Mouse (Mus musculus) kidney, postnatal 0 days (tissue): ENCODE measurements around the gene Plppr3. TPM values are rescaled to one million over a fixed set of nuclear protein-coding genes. Genes with fewer than 3 reads are reported as not detected.

Experiments
- ATAC-seq: fragments of 200-750 bp; cut with Nextera tagmentation; replicated peaks from 2 replicates; pipeline ENCODE4 v1.8.0; 2017; ENCODE audit warnings: low read depth, moderate number of reproducible peaks, moderate TSS enrichment, moderate library complexity; ENCODE audit not compliant: low FRiP score
- DNase-seq: peaks from one replicate; pipeline ENCODE4 v3.0.0-alpha.2; 2016; ENCODE audit warnings: low spot score
- H3K27ac ChIP-seq: fragments of 300-500 bp; sonication (generic); 2 replicates; pipeline ENCODE4 v1.5.1; 2014; ENCODE audit warnings: mild to moderate bottlenecking
- H3K27me3 ChIP-seq: fragments of 300-500 bp; sonication (generic); 2 replicates; pipeline ENCODE4 v1.6.1; 2014; ENCODE audit warnings: low read length, mixed read lengths; ENCODE audit not compliant: insufficient read depth
- H3K36me3 ChIP-seq: fragments of 300-500 bp; sonication (generic); 2 replicates; pipeline ENCODE4 v1.6.1; 2014; ENCODE audit warnings: low read length, mixed read lengths; ENCODE audit not compliant: insufficient read depth
- H3K4me1 ChIP-seq: fragments of 300-500 bp; sonication (generic); replicated peaks from 2 replicates; pipeline ENCODE4 v1.6.1; 2014; ENCODE audit warnings: antibody characterized with exemption, low read length, mixed read lengths; ENCODE audit not compliant: insufficient read depth
- H3K4me2 ChIP-seq: fragments of 300-500 bp; sonication (generic); 2 replicates; pipeline ENCODE4 v1.6.1; 2014; ENCODE audit warnings: mild to moderate bottlenecking, low read length, moderate library complexity, mixed read lengths
- H3K4me3 ChIP-seq: fragments of 300-500 bp; sonication (generic); replicated peaks from 2 replicates; pipeline ENCODE4 v1.5.1; 2014; ENCODE audit warnings: low read depth, low read length
- H3K9ac ChIP-seq: fragments of 300-500 bp; sonication (generic); 2 replicates; pipeline ENCODE4 v1.6.1; 2014; ENCODE audit warnings: low read depth, low read length
- H3K9me3 ChIP-seq: fragments of 300-500 bp; sonication (generic); replicated peaks from 2 replicates; pipeline ENCODE4 v1.6.1; 2016; ENCODE audit warnings: low read length, inconsistent platforms, mixed read lengths
- CTCF ChIP-seq: IDR thresholded peaks from 2 replicates; pipeline ENCODE4 v1.5.1; 2016; ENCODE audit warnings: antibody characterized with exemption, low read depth, mild to moderate bottlenecking, moderate library complexity
- WGBS: fragments of 180-500 bp; shearing (Covaris S2); extraction: QIAGEN DNeasy Blood & Tissue Kit; methylation state at CpG from one replicate; pipeline ENCODE4 v1.1.7; 2014; 5-methylcytosine and 5-hydroxymethylcytosine counted together
- microRNA-seq: library from miRNA; unstranded; fragments of <30 nt; microRNA quantifications from one replicate; pipeline ENCODE4, GENCODE M21; 2016
- polyA plus RNA-seq: library from polyadenylated mRNA; unstranded; fragments of >200 nt; fragmentation: Nextera tagmentation; extraction: Ambion mirVana; gene quantifications from 2 replicates; pipeline ENCODE4 v1.2.1, GENCODE M21; 2015

The Plppr3 gene
- polyA plus RNA-seq, 1 experiment from 2014 or later = 37.0 TPM

DNA sequence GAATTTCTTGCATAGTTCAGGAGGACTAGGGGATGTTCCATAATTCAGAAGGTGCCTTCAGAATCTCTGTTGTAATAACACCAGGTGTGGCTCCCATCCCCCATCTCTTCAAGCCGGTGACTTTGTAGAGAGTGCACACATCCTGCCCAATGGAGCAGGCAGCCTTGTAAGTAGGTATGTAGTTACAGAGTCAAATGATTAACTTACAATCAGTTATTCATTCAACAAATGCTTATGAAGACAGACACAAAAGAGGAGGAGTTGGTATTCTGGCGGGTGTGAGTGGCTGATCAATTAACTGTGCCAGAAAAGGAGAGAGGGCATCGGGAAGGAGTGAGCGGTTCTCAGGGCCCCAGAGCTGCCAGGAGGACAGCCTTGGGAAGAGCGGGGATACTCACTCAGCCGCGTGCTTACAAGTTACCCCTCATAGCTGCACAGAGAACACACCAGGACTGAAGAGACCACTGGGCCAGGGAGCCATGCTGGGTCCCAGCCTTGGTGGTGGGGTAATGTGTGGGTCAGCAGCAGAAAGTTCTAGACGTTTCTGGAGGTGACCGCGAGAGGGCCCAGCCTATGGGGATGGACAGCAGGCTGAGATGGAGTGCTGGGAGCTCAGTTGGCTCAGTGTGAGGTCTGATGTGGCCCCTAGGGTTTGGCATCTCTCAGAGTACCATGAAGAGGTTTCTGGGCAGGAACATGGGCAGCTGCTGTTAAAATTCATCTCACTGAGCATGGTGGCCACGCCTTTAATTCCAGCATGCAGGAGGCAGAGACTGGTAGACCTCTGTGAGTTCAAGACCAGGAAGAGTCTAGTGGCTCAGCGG is 58.6 kb downstream of the Plppr3 start:
- Histone ChIP-seq H3K4me3 (no peak overlapping the region), H3K9me3 (no peaks in the 10 kb centered on the region), H3K4me2 (0 out of 2 replicates have a peak overlapping the region, but pooled peaks have one; percentile 13), H3K27ac (peak overlapping the region; percentile 92), H3K4me1 (0 out of 2 replicates have a peak, but pooled peaks cover 10% of the 10 kb centered on the region), H3K27me3 (no peaks in the 10 kb centered on the region), H3K36me3 (peaks cover 22% of the 10 kb centered on the region; the same call in 1 of the 2 replicates), H3K9ac (0 out of 2 replicates have a peak overlapping the region, but pooled peaks have one; percentile 8)
- 67% methylated on average over 12 of the region's 12 CpGs for WGBS
- peak; percentile 68 for ATAC-seq
- TF ChIP-seq CTCF = no peak
- DNase-seq = peak; percentile 69

DNA sequence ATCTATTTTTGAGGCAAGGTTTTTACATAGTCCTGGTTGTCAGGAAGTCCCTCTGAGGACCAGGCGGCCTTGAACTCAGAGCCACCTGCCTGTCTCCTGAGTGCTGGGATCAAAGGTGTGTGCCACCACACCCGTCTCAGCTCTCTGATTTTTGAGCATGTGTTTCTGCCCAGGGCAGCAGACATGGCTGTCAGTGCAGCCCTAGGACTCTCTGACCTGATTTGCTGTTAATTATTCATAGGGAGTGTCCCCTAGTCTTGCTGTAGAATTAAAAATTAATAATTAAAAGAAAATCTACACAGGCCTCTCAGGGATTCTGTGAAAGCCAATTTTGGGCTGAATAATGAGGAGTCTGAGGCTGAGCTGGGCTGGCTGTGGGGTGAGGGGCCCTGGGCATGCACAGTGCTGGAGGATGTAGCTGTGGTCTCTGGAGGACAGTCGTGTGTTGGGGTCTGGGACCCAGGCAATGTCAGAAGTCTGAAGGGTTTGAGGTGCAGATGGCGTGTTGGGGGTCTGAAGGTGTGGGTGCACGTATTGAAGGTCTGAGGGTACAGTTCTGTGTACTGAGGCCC is 60.1 kb downstream of the Plppr3 start:
- H3K4me3 ChIP-seq = no peak overlapping the region
- TF ChIP-seq CTCF = no peak
- no peak overlapping the region for H3K9ac ChIP-seq
- 66% methylated on average over 5 of the region's 5 CpGs for WGBS
- peak overlapping the region; percentile 26; the same call in 1 of the 2 replicates for H3K4me2 ChIP-seq
- DNase-seq = peak; percentile 38
- no peaks in the 10 kb centered on the region for H3K9me3 ChIP-seq
- H3K27ac ChIP-seq = peak overlapping the region; percentile 92
- peaks cover 23% of the 10 kb centered on the region for H3K36me3 ChIP-seq
- H3K4me1 ChIP-seq = 0 out of 2 replicates have a peak, but pooled peaks cover 5% of the 10 kb centered on the region
- peak; percentile 73 for ATAC-seq
- H3K27me3 ChIP-seq = no peaks in the 10 kb centered on the region

DNA sequence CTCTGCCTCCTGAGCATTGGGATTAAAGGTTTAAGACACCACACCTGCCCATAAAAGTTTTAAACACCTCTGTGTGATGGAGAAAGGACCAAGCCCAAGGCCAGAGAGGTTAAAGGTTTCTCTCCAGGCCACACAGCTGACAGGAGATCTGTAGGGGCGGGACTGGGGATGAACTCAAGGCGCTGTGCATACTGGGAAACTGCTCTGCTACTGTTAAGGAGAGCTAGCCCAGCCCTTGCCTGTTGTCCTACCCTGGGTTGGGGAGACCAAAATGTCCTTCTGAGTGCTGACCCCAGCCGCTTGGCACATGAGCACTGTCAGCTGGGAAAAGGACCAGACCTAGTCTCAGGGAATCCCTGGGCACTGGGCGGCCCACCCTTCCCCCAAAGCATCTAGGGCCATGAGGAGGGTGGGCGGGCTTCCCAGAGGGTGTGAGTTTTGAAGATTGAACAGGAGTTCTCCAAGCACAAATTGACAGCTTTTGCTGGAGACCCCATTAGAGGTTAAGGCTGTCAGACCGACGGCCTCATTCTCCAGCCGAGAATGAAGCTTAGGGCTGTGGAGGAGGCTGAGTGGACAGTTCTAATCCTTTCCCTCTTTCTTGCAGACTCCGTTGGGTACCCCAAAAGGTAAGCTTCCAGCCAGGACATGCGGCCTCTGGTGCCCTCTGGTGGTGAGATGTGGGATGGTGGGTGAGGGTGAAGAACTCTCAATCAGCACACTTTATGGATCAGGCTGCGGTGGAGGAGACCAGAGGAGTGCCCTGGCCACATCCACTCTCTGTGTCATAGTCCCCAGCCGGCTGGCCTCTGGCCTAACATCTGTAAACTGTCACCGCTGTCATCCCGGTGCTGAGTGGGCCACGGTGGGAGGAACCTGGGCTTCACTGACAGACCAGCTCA is 62.4 kb downstream of the Plppr3 start:
- Histone ChIP-seq H3K27ac (no peak overlapping the region), H3K27me3 (no peaks in the 10 kb centered on the region), H3K9ac (no peak overlapping the region), H3K9me3 (no peaks in the 10 kb centered on the region), H3K4me2 (no peak overlapping the region), H3K4me1 (peaks cover 7% of the 10 kb centered on the region; the same call in 1 of the 2 replicates), H3K4me3 (no peak overlapping the region), H3K36me3 (peaks cover 23% of the 10 kb centered on the region)
- peak; percentile 99 for TF ChIP-seq CTCF
- ATAC-seq (peak; percentile 12; the same call in 1 of the 2 replicates), DNase-seq (peak; percentile 79)
- WGBS = 31% methylated on average over 15 of the region's 15 CpGs

Small RNA genes lying within 50 kb of the gene (microRNA-seq; reads per million reads assigned to microRNA genes)
- gene Mir6910 = not detected

Other genes with a start within 250 kb of the Plppr3 start
- gene Shc2, start 236.7 kb downstream of the Plppr3 start, polyA plus RNA-seq = 5.4 TPM in 2 replicates
- not detected in 2 replicates for gene Odf3l2, start 228.9 kb downstream of the Plppr3 start, polyA plus RNA-seq
- gene Madcam1, start 210.1 kb downstream of the Plppr3 start, polyA plus RNA-seq = 1.5 TPM in 2 replicates
- gene Tpgs1, start 205.3 kb downstream of the Plppr3 start, polyA plus RNA-seq = 82.5 and 84.9 TPM in 2 replicates
- gene Cdc34, start 192.4 kb downstream of the Plppr3 start, polyA plus RNA-seq = 68.1 and 75.7 TPM in 2 replicates
- 0.34 and 0.50 TPM in 2 replicates for gene Gzmm, start 185.6 kb downstream of the Plppr3 start, polyA plus RNA-seq
- 1,067 and 1,079 TPM in 2 replicates for gene Bsg, start 170.1 kb downstream of the Plppr3 start, polyA plus RNA-seq
- 0.17 and 0.28 TPM in 2 replicates for gene Hcn2, start 158.0 kb downstream of the Plppr3 start, polyA plus RNA-seq
- gene Polrmt, start 128.1 kb downstream of the Plppr3 start, polyA plus RNA-seq = 37.9 and 38.5 TPM in 2 replicates
- gene Fgf22, start 119.6 kb downstream of the Plppr3 start, polyA plus RNA-seq = 0.11 and 0.36 TPM in 2 replicates
- gene Rnf126, start 107.7 kb downstream of the Plppr3 start, polyA plus RNA-seq = 74.5 and 82.4 TPM in 2 replicates
- gene Fstl3, start 97.4 kb downstream of the Plppr3 start, polyA plus RNA-seq = 32.9 and 38.7 TPM in 2 replicates
- gene Prss57, start 83.7 kb downstream of the Plppr3 start, polyA plus RNA-seq = 0.04 and 0.06 TPM in 2 replicates
- 132 and 152 TPM in 2 replicates for gene Palm, start 81.1 kb downstream of the Plppr3 start, polyA plus RNA-seq
- 24.5 and 24.8 TPM in 2 replicates for gene Misp, start 53.6 kb downstream of the Plppr3 start, polyA plus RNA-seq
- 220 and 238 TPM in 2 replicates for gene Ptbp1, start 20.2 kb downstream of the Plppr3 start, polyA plus RNA-seq
- gene Prtn3, start 158 bp downstream of the Plppr3 start, polyA plus RNA-seq = 6.5 and 7.9 TPM in 2 replicates
- 0.14 TPM in 1 of 2 replicates, not detected in the other for gene Elane, start 11.6 kb upstream of the Plppr3 start, polyA plus RNA-seq
- gene Cfd, start 16.2 kb upstream of the Plppr3 start, polyA plus RNA-seq = 0.13 TPM in 1 of 2 replicates, not detected in the other
- 44.9 and 49.0 TPM in 2 replicates for gene Med16, start 34.3 kb upstream of the Plppr3 start, polyA plus RNA-seq
- 4.8 and 21.6 TPM in 2 replicates for gene Gm26602, start 36.2 kb upstream of the Plppr3 start, polyA plus RNA-seq
- 1.6 and 1.8 TPM in 2 replicates for gene Kiss1r, start 42.3 kb upstream of the Plppr3 start, polyA plus RNA-seq
- gene R3hdm4, start 46.6 kb upstream of the Plppr3 start, polyA plus RNA-seq = 120 and 137 TPM in 2 replicates
- 4.1 and 4.5 TPM in 2 replicates for gene Arid3a, start 52.4 kb upstream of the Plppr3 start, polyA plus RNA-seq
- 78.9 and 81.9 TPM in 2 replicates for gene Wdr18, start 85.5 kb upstream of the Plppr3 start, polyA plus RNA-seq
- gene Grin3b, start 96.1 kb upstream of the Plppr3 start, polyA plus RNA-seq = 0.17 and 0.20 TPM in 2 replicates
- gene Tmem259, start 109.7 kb upstream of the Plppr3 start, polyA plus RNA-seq = 23.7 and 26.6 TPM in 2 replicates
- 221 and 261 TPM in 2 replicates for gene Cnn2, start 114.0 kb upstream of the Plppr3 start, polyA plus RNA-seq
- gene Abca7, start 121.9 kb upstream of the Plppr3 start, polyA plus RNA-seq = 2.4 and 2.6 TPM in 2 replicates
- 4.0 and 4.6 TPM in 2 replicates for gene Arhgap45, start 142.0 kb upstream of the Plppr3 start, polyA plus RNA-seq
- 208 and 210 TPM in 2 replicates for gene Polr2e, start 165.2 kb upstream of the Plppr3 start, polyA plus RNA-seq
- gene Gpx4, start 172.5 kb upstream of the Plppr3 start, polyA plus RNA-seq = 901 and 946 TPM in 2 replicates
- 9.6 and 10.5 TPM in 2 replicates for gene Sbno2, start 230.9 kb upstream of the Plppr3 start, polyA plus RNA-seq
- gene Stk11, start 241.2 kb upstream of the Plppr3 start, polyA plus RNA-seq = 14.2 and 15.1 TPM in 2 replicates